Mouse (Mus musculus) ES-CJ7 (cell line): ENCODE results near the gene Smpd3.

Experiments
- DNase-seq: peaks from one replicate; pipeline ENCODE4 v3.0.0; 2011; ENCODE audit warnings: low read depth, low spot score

The Smpd3 gene

DNA sequence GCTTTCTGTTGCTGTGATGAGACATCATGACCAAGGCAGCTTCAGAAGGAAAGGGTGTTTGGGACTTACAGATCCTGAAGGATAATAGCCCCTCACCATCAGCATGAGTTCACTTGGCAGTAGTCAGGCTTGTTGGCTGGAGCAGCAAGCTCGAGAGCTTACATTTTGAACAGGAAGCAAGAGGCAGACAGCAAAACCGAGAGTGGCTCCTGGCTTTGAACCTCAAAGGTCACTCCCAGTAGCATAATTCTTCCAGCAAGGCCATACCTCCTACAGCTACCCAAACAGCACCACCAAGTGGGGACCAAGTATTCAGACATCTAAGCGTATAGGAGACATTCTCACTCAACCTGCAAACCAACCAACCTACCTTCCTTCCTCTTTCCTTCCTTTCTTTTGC is 105.0 kb downstream of the Smpd3 start:
- DNase-seq = peak; percentile 34

DNA sequence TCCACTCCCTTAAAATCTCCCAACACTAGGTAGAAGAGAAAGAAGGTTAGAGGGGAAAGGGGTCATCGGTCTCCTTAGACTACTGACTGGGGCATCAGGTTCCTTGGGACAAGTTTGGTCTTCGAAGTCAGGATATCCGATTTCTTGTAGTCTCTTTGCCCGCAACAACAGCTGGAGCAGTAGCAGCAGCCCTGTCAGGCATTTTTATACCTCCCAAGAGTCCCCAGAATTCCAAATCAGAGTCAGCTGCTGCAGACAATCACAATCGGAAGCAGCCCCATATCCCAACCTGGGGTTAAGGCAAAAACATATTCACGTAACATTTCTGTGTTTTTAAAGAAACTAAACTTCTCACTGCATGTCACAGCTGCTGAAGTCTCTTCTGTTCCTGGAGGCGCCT is 106.3 kb downstream of the Smpd3 start:
- no peak for DNase-seq

DNA sequence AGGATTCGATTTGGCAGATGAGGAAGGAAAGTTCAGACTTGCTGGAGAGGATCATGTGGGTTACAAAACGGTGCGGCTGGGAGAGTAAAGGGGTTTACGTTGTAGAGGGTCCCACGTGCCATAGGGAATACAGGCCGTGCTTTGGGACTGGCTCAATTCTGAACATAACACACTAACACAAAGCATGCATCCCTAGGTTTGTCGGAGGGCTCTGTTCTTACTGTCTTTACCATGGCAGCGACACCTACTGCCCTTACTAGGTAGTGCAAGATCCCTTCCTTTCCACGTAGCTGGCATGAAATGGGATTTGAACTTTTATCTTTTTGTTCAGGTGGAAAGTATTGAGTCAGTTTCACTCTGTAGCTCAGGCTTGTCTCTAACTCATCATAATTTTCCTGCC is 111.2 kb downstream of the Smpd3 start:
- peak; percentile 81 for DNase-seq

DNA sequence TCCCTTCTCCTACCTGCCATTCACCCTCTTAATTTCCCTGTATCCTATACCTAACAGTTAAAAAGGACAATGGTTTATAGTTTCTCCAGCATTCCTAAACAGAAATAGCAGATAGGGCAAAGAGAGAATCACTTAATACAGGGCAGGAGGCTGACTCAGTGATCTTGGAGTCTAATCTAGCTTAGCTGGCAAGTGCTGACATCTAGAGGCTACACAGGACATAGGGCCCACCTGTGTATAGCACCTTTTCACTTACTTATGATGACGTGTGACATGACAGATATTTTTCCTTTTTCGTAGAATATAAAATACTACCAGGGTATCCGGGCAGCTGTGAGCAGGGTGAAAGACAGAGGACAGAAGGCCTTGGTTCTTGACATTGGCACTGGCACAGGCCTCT is 118.2 kb downstream of the Smpd3 start:
- peak; percentile 33 for DNase-seq

DNA sequence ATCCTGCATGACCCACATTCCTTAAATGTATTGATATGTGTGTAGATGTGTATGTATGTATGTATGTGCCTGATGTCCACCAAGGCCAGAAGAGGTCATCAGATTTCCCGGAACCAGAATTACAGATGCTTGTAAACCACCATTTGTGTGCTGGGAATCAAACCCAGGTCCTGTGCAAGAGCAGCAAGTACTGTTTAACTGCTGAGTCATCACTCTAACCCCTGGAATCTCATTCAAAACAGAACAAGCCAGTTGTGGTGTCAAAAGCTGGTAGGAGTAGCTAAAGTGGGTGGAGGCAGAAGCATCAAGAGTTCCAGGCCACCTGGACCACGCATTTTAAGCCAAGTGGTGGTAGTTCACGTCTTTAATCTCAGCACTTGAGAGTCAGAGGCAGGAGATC is 123.8 kb downstream of the Smpd3 start:
- peak; percentile 47 for DNase-seq

DNA sequence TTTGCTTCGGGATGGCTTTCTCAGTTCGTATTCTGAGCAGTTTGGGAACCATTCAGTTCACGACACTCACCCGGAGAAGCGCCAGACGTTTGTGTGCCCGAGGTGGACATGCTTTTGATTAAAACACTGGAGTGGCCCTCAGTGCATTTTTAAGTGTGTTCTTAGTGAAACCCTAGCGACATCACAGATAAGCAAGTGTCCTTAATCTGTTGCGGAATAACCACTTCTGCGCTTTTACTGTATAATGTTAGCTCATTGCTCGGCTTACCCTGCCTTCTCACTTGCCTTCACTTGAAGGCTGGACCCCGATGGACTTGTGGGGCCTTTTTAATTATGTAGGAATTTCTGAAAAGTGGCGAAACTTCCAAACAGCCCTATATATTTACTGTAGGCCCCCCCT is 126.4 kb downstream of the Smpd3 start:
- no peak for DNase-seq

DNA sequence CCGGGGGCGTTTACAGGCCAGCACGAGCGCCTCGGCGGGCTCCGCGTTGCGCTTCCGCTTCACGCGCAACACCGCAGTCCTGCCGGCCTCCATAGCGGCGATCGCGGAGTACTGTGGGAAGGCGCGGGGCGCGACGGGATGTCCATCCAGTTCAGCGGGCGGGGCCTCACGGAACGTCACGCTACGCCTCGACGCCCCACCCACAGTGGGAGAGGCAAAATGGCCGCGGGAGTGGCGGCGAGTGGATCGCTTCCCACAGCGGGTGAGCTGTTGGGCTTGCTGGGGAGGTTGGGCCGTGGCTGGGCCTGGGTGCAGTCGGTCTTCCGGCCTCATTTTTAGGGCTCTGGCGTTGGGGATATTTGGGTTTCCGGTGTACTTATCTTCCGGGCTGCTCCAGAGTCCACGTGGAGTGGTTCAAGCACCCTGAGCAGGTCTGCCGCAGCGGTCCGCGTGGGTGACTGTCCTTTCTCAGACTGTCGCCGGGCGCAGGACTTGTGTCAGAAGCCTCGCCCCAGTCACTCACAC is 126.9 kb downstream of the Smpd3 start, which contains the start of the genes Slc7a6os and Prmt7:
Gene Slc7a6os (minus strand): TSS at position 115 of the 525 bp plus-strand sequence.
Gene Prmt7 (plus strand): TSS at position 116 of the 525 bp plus-strand sequence.
- DNase-seq = peak; percentile 96

DNA sequence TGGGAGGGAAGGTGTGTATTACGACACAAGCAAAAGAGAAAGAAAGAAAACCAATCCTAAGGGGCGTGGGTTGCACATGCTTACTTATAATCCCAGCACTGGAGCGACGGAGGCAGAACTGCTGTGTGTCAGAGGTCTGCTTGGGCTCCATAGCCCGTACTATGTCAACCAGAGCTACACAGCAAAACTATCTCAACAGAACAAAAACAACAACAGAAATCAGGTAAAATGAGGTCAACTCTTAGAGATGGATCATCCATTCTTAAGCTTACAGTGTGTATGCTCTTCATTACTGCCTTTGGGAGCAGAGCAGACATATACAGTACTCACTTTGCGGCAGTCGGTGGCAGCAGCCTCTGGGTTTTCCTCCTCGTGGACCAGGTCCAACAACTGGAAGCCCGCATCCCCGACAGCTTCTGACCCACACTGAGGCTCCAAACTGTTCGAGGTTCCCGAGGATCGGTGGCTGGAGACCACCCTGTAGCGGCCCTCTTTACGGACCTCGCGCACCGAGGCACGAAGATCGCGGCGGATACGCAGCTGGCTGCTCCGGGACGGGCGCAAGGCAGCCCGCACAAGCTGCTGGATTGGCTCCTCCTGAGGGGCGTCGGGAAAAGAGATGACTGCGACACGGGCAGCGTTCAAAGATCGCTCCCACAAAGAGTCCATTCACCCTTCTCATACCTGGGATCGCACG is 127.6 kb downstream of the Smpd3 start:
- peak; percentile 48 for DNase-seq
